Mouse (Mus musculus) left cerebral cortex, adult 18-20 months (tissue): Measurements from ENCODE around the gene 4933428M09Rik. TPM values are rescaled to one million over a fixed set of nuclear protein-coding genes. Genes with fewer than 3 reads are reported as not detected.
"Not testable (repeated sequence)": the region's sequence is repeated elsewhere in the genome, so short reads cannot be mapped to it uniquely, and the experiment has no call there.

Experiments
- DNase-seq, 2 experiments: peaks; one replicate each; pipeline ENCODE4 v3.0.0; 2021 to 2022; ENCODE audit warnings: low spot score in 2 of 2, mixed read lengths in 1 of 2
- long read RNA-seq, 2 experiments: library from polyadenylated mRNA; stranded (forward); transcript quantifications; one replicate each; pipeline ENCODE4 v2.0.0; 2021
- total RNA-seq, 2 experiments: library from RNA; stranded (reverse); gene quantifications; 2 replicates each; pipeline ENCODE4 v1.2.3; 2021

4933428M09Rik gene
- not detected for total RNA-seq
- long read RNA-seq, experiment 1: 0 reads
- long read RNA-seq, experiment 2: 0 reads

GRCm38 (mm10) chrX:139178928-139179327 is at the start of gene 4933428M09Rik:
TSS of gene 4933428M09Rik (plus strand) at chrX:139179228.
- DNase-seq: no peak

- no peak for DNase-seq
These were observed 45.0 kb upstream of the 4933428M09Rik start for GRCm38 (mm10) chrX:139134031-139134430.

- DNase-seq: not testable (repeated sequence)
These were observed 12.5 kb downstream of the 4933428M09Rik start for GRCm38 (mm10) chrX:139191506-139191905.

- DNase-seq: no peak
These were observed 15.7 kb downstream of the 4933428M09Rik start for GRCm38 (mm10) chrX:139194572-139195279.

- not testable (repeated sequence) for DNase-seq
These were observed 30.3 kb downstream of the 4933428M09Rik start for GRCm38 (mm10) chrX:139209191-139209828.

- DNase-seq: peak in 1 of 2 experiments; percentile 8
These were observed 30.8 kb downstream of the 4933428M09Rik start, which contains the start of gene Mum1l1 for GRCm38 (mm10) chrX:139209829-139210225. TSS of gene Mum1l1 (plus strand) at chrX:139210042.

GRCm38 (mm10) chrX:139214765-139215164 is 35.7 kb downstream of the 4933428M09Rik start:
- DNase-seq: no peak

GRCm38 (mm10) chrX:139216409-139216808 is 37.4 kb downstream of the 4933428M09Rik start:
- DNase-seq: no peak

GRCm38 (mm10) chrX:139216991-139217593 is 38.1 kb downstream of the 4933428M09Rik start:
- DNase-seq: peak; percentile 4 to 21

- DNase-seq: no peak
These were observed 38.7 kb downstream of the 4933428M09Rik start for GRCm38 (mm10) chrX:139217776-139218175.

GRCm38 (mm10) chrX:139219017-139219416 is 40.0 kb downstream of the 4933428M09Rik start:
- peak; percentile 24 to 44 for DNase-seq

GRCm38 (mm10) chrX:139220830-139221229 is 41.8 kb downstream of the 4933428M09Rik start:
- no peak for DNase-seq

GRCm38 (mm10) chrX:139221893-139222292 is 42.9 kb downstream of the 4933428M09Rik start:
- no peak for DNase-seq

Other genes with a start within 250 kb of the 4933428M09Rik start
- gene Serpina7, start 94.0 kb upstream of the 4933428M09Rik start, total RNA-seq: not detected
- not detected for gene 4930513O06Rik, start 93.0 kb upstream of the 4933428M09Rik start, total RNA-seq
- 1 to 10 TPM; 1.8 to 2.4 TPM for gene Mum1l1, start 30.8 kb downstream of the 4933428M09Rik start, total RNA-seq
- gene Trap1a, start 154.5 kb downstream of the 4933428M09Rik start, total RNA-seq: not detected